8 mouse cellular contexts compared by ENCODE assay signal in the genomic region with DNA sequence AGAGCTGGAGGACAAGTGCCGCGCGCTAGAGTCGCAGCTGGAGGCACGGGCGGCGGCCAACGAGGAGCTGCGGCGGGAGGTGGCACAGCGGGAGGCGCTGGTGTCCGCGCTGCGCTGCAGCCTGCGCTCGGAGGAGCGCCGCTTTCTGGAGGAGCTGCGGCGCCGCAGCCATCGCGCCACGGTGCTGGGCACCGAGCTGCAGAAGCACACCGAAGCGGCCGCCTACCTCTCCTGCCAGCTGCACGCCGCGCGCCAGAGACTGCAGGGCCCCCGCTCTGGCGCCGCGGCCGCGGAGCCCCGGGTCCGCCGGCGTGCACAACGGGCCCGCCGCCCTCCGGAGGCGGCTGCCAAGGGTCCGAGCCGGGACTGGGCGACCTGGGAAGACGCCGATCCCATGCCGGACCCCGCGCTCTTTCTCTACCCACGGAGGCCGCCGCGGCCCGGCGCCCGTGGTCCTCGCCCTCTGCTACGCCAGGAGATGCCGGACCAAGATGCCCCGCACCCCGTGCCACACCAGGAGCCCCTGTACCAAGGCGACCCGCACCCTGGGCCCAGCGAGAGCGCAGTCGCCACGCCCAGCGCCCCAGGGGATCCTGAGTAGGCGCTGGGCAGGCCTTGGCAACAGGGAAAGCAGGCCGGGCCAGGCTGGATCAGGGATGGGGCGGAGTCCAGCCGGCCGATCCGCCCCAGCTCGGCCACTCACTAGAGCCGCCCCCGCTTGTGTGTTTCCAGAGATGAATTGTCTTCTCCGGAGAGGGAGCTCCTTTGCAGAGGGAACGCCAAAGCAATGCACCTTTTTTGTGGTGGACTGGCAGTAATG. TPM values are rescaled to one million over a fixed set of nuclear protein-coding genes. Genes with fewer than 3 reads are reported as not detected.
DNase-seq lines count a peak whose midpoint lies in the region; ATAC-seq and TF ChIP-seq lines count a peak whose summit lies in the region.

No protein-coding gene starts in this region.

- TF ChIP-seq CTCF in spleen, adult 2 months (IDR thresholded peaks at IDR 0.05; ENCODE audit: extremely low read depth, insufficient read depth, insufficient read length, insufficient replicate concordance): 0 out of 2 replicates have a peak, but pooled peaks have one; percentile 20

- H3K9ac ChIP-seq in midbrain, embryonic 11.5 days (ENCODE audit: low read length): peak overlapping the region; percentile 88

- no peak for TF ChIP-seq POLR2A in spleen, adult 2 months (IDR thresholded peaks at IDR 0.05; ENCODE audit: low read depth, low read length)

- H3K4me1 ChIP-seq in limb, embryonic 10.5 days: peaks cover 24% of the 10 kb centered on the region
- H3K4me1 ChIP-seq in midbrain, embryonic 11.5 days (ENCODE audit: control insufficient read depth, insufficient read depth, low read length): peaks cover 9% of the 10 kb centered on the region
- peaks cover 8% of the 10 kb centered on the region for H3K4me1 ChIP-seq in spleen, adult 2 months (ENCODE audit: control insufficient read depth, insufficient read depth, insufficient read length)

- H3K27me3 ChIP-seq in limb, embryonic 10.5 days (ENCODE audit: low read depth, poor library complexity, severe bottlenecking): peaks cover 53% of the 10 kb centered on the region
- H3K27me3 ChIP-seq in midbrain, embryonic 11.5 days (ENCODE audit: control insufficient read depth, insufficient read depth, low read length): peaks cover 7% of the 10 kb centered on the region; the same call in 1 of the 2 replicates
- H3K27me3 ChIP-seq in spleen, adult 2 months (ENCODE audit: control insufficient read depth, insufficient read depth, low read length): peaks cover 9% of the 10 kb centered on the region

- H3K36me3 ChIP-seq in limb, embryonic 10.5 days: no peaks in the 10 kb centered on the region
- H3K36me3 ChIP-seq in midbrain, embryonic 11.5 days (ENCODE audit: control insufficient read depth, insufficient read depth, low read length): no peaks in the 10 kb centered on the region
- H3K36me3 ChIP-seq in spleen, adult 2 months (ENCODE audit: control insufficient read depth, insufficient read depth, low read length): no peaks in the 10 kb centered on the region

- H3K9me3 ChIP-seq in limb, embryonic 10.5 days (replicated peaks): no peaks in the 10 kb centered on the region
- H3K9me3 ChIP-seq in midbrain, embryonic 11.5 days (ENCODE audit: control insufficient read depth, low read length): no peaks in the 10 kb centered on the region

- intact Hi-C loops in gastrocnemius, postnatal 14 days (cut with DNase I; ENCODE audit: low total_unique reads): loop anchor here (5.0 to 10.0 kb wide), 2 partner anchors 169 to 207 kb away; no protein-coding TSS in a partner anchor

- WGBS in limb, embryonic 10.5 days: under 1% methylated on average over 74 of the region's 86 CpGs
- WGBS in midbrain, embryonic 11.5 days: under 1% methylated on average over 67 of the region's 86 CpGs
- WGBS in spleen, adult 2 months: 2% methylated on average over 82 of the region's 86 CpGs

- H3K4me2 ChIP-seq in midbrain, embryonic 11.5 days: peak overlapping the region; percentile 91

- peak overlapping the region; percentile 87 for H3K27ac ChIP-seq in limb, embryonic 10.5 days
- H3K27ac ChIP-seq in midbrain, embryonic 11.5 days (ENCODE audit: low read depth, low read length): peak overlapping the region; percentile 57
- peak overlapping the region; percentile 53; the same call in 1 of the 2 replicates for H3K27ac ChIP-seq in spleen, adult 2 months (ENCODE audit: insufficient read depth, low read length)

- peak; percentile 41 for ATAC-seq in inflammation-experienced regulatory T-cells, adult 6 months
- ATAC-seq in midbrain, embryonic 11.5 days (ENCODE audit: low FRiP score): peak; percentile 86

- DNase-seq in layer of hippocampus, adult 11-12 months (ENCODE audit: low spot score): peak; percentile 66
- DNase-seq in layer of hippocampus, adult 9-10 months (ENCODE audit: low spot score): no peak
- DNase-seq in embryo, embryonic 10 days (ENCODE audit: low spot score): peak; percentile 85
- DNase-seq in gastrocnemius, postnatal 14 days: peak; percentile 81
- peak; percentile 83 for DNase-seq in limb, embryonic 10.5 days (ENCODE audit: low spot score)
- DNase-seq in midbrain, embryonic 11.5 days (ENCODE audit: low spot score, missing footprints): peak; percentile 97
- DNase-seq in spleen, adult 2 months (ENCODE audit: low read depth in 1 of 2, low spot score in 2 of 2): peak in 1 of 2 experiments; percentile 46

- H3K4me3 ChIP-seq in limb, embryonic 10.5 days: peak overlapping the region; percentile 85
- H3K4me3 ChIP-seq in midbrain, embryonic 11.5 days (ENCODE audit: low read depth, low read length): peak overlapping the region; percentile 66
- H3K4me3 ChIP-seq in spleen, adult 2 months (ENCODE audit: extremely low read depth, insufficient read depth, insufficient read length): peak overlapping the region; percentile 59; the same call in 1 of the 2 replicates

RNA-seq across cellular contexts. Expression of a gene that starts 11.1 kb away (rescaled TPM):
- 10 to 100 TPM; 82.1 to 89.8 TPM for total RNA-seq in gastrocnemius, postnatal 14 days (2021)
- 10 to 100 TPM in 2 of 3 experiments, 1 to 10 TPM in 1; 5.9 to 11.2 (median 10.1) TPM for polyA plus RNA-seq in inflammation-experienced regulatory T-cells, adult 6 months (2017; shearing (Covaris generic))
- polyA plus RNA-seq in limb, embryonic 10.5 days (2016; fragmentation: Nextera tagmentation; extraction: Ambion mirVana): 32.8 and 36.6 TPM in 2 replicates
- 9.2 and 10.8 TPM in 2 replicates for polyA plus RNA-seq in midbrain, embryonic 11.5 days (2014; fragmentation: Nextera tagmentation; extraction: Ambion mirVana)
- 24.7 and 27.6 TPM in 2 replicates for polyA plus RNA-seq in spleen, adult 2 months (2012; rRNA removed)

RNA-seq across cellular contexts. Expression of a gene that starts 18.8 kb away (rescaled TPM):
- under 1 TPM; 0.09 to 0.12 TPM for total RNA-seq in gastrocnemius, postnatal 14 days (2021)
- not detected for polyA plus RNA-seq in inflammation-experienced regulatory T-cells, adult 6 months (2017; shearing (Covaris generic))
- 0.24 and 0.51 TPM in 2 replicates for polyA plus RNA-seq in limb, embryonic 10.5 days (2016; fragmentation: Nextera tagmentation; extraction: Ambion mirVana)
- 1.1 and 1.6 TPM in 2 replicates for polyA plus RNA-seq in midbrain, embryonic 11.5 days (2014; fragmentation: Nextera tagmentation; extraction: Ambion mirVana)
- 2.0 and 3.1 TPM in 2 replicates for polyA plus RNA-seq in spleen, adult 2 months (2012; rRNA removed)

RNA-seq across cellular contexts. Expression of a gene that starts 27.5 kb away (rescaled TPM):
- total RNA-seq in gastrocnemius, postnatal 14 days (2021): 1 to 10 TPM; 9.9 to 10.0 TPM
- 10 to 100 TPM in 1 of 3 experiments, 1 to 10 TPM in 1, under 1 TPM in 1; 0.63 to 11.9 (median 1.6) TPM for polyA plus RNA-seq in inflammation-experienced regulatory T-cells, adult 6 months (2017; shearing (Covaris generic))
- polyA plus RNA-seq in limb, embryonic 10.5 days (2016; fragmentation: Nextera tagmentation; extraction: Ambion mirVana): 0.34 and 0.55 TPM in 2 replicates
- polyA plus RNA-seq in midbrain, embryonic 11.5 days (2014; fragmentation: Nextera tagmentation; extraction: Ambion mirVana): 2.5 TPM in 2 replicates
- 11.3 and 13.2 TPM in 2 replicates for polyA plus RNA-seq in spleen, adult 2 months (2012; rRNA removed)
